Mouse (Mus musculus): Measurements from ENCODE around the gene Gm3618. TPM values are rescaled to one million over a fixed set of nuclear protein-coding genes. Genes with fewer than 3 reads are reported as not detected.
"Not testable (repeated sequence)": the region's sequence is repeated elsewhere in the genome, so short reads cannot be mapped to it uniquely, and the experiment has no call there.

Gm3618 gene
- polyA plus RNA-seq (2012; rRNA removed), result not detected in 2 replicates

GRCm38 (mm10) chr14:6343578-6343977, at the start of gene Gm3618:
TSS of gene Gm3618 (minus strand) at chr14:6343678.
- H3K4me1 ChIP-seq (ENCODE audit: control insufficient read depth, insufficient read depth, insufficient read length); DNase-seq (ENCODE audit: low read depth in 1 of 2, low spot score in 2 of 2); H3K27ac ChIP-seq (ENCODE audit: insufficient read depth, low read length); H3K27me3 ChIP-seq (ENCODE audit: control insufficient read depth, insufficient read depth, low read length); H3K36me3 ChIP-seq (ENCODE audit: control insufficient read depth, insufficient read depth, low read length); H3K4me3 ChIP-seq (ENCODE audit: extremely low read depth, insufficient read depth, insufficient read length): not testable (repeated sequence)
- WGBS, result no CpG with 5 or more reads among the region's 10 CpGs

DNA sequence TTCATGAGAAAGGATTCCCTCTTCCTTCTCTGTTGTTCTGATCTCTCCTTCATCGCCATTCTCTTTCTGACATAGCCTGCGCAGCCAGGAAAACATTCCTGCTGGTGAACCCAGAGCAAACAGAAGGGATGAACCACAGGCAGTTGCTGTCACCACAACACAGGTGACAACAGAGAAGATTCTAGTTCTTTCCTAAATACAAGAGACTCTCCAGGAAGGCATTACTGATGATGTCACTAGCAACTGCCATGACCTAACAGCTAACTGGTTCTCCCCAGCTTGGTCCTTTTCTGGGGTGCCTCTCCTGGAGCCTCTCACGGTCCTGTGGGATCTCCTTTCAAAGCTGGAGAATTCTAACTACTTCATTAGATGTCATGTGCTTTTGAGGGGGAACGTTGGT, 46.7 kb upstream of the Gm3618 start, which contains the start of gene Gm16440:
Gene Gm16440 (minus strand): TSS at position 101 of the 400 bp plus-strand sequence.
- H3K4me3 ChIP-seq (ENCODE audit: extremely low read depth, insufficient read depth, insufficient read length); DNase-seq (ENCODE audit: low read depth in 1 of 2, low spot score in 2 of 2); H3K36me3 ChIP-seq (ENCODE audit: control insufficient read depth, insufficient read depth, low read length); H3K27ac ChIP-seq (ENCODE audit: insufficient read depth, low read length); H3K4me1 ChIP-seq (ENCODE audit: control insufficient read depth, insufficient read depth, insufficient read length); H3K27me3 ChIP-seq (ENCODE audit: control insufficient read depth, insufficient read depth, low read length): not testable (repeated sequence)
- 88% methylated on average over 2 of the region's 4 CpGs for WGBS

GRCm38 (mm10) chr14:6304743-6305142, 38.7 kb downstream of the Gm3618 start, which contains the start of gene Gm21103:
TSS of gene Gm21103 (minus strand) at chr14:6304843.
- H3K4me1 ChIP-seq (ENCODE audit: control insufficient read depth, insufficient read depth, insufficient read length); H3K27ac ChIP-seq (ENCODE audit: insufficient read depth, low read length); H3K36me3 ChIP-seq (ENCODE audit: control insufficient read depth, insufficient read depth, low read length); DNase-seq (ENCODE audit: low read depth in 1 of 2, low spot score in 2 of 2); H3K27me3 ChIP-seq (ENCODE audit: control insufficient read depth, insufficient read depth, low read length); H3K4me3 ChIP-seq (ENCODE audit: extremely low read depth, insufficient read depth, insufficient read length): not testable (repeated sequence)
- 84% methylated on average over 2 of the region's 2 CpGs for WGBS

DNA sequence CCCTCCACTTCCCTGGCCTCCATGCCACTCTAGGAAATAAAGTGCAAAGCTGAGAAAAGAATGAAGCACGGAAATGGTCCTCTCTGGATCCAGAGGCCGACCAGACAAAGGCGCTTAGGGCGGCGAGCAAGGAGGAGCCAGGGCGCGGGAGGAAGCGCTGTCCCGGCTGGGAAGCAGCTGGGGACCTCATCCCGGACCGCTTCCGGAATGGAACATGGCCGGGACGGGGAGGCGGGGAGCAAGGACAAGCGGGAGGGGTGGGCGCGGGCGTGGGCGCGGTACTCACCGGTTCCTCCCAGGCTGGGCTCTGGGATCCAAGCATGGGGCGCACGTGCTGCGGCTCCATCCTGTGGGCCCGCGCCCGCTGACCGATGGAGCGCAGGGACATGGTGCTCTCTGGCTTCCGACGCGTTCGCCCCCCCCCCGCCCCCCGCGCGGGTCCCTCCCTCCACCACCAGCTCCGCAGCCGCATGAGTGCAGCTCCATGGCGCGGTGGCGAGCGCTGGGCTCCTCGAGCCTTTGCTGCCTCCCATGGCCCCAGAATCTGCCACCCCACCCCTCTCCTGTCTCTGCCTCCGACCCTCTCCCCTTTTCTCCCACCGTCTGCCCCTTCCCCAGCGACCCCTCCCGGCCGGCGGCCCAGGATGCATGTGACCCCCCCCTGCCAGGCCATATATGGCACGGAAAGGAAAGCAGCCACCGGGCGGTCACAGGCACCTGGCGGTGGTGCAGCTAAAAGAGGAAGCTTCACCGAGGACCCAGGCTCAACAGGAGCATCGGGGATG, 56.4 kb downstream of the Gm3618 start, which contains the start of gene Gm3411:
Gene Gm3411 (minus strand): TSS at position 320 of the 785 bp plus-strand sequence.
- peak in 1 of 2 experiments; percentile 2 for DNase-seq (ENCODE audit: low read depth in 1 of 2, low spot score in 2 of 2)
- not testable (repeated sequence) for H3K27me3 ChIP-seq (ENCODE audit: control insufficient read depth, insufficient read depth, low read length); H3K36me3 ChIP-seq (ENCODE audit: control insufficient read depth, insufficient read depth, low read length); H3K4me3 ChIP-seq (ENCODE audit: extremely low read depth, insufficient read depth, insufficient read length); H3K4me1 ChIP-seq (ENCODE audit: control insufficient read depth, insufficient read depth, insufficient read length); H3K27ac ChIP-seq (ENCODE audit: insufficient read depth, low read length)
- WGBS, result 7% methylated on average over 48 of the region's 57 CpGs

Other genes starting within 250 kb of the Gm3618 start
- gene Gm8206, start 249.7 kb downstream of the Gm3618 start, polyA plus RNA-seq (2012; rRNA removed), result 0.05 TPM in 1 of 2 replicates, not detected in the other
- 0.09 and 0.11 TPM in 2 replicates for gene Gm3468, start 235.0 kb downstream of the Gm3618 start, polyA plus RNA-seq (2012; rRNA removed)
- not detected in 2 replicates for gene Gm3476, start 217.9 kb downstream of the Gm3618 start, polyA plus RNA-seq (2012; rRNA removed)
- gene Gm21560, start 124.4 kb downstream of the Gm3618 start, polyA plus RNA-seq (2012; rRNA removed), result not detected in 2 replicates
- 0.14 and 0.48 TPM in 2 replicates for gene Gm3411, start 56.4 kb downstream of the Gm3618 start, polyA plus RNA-seq (2012; rRNA removed)
- not detected in 2 replicates for gene Gm21103, start 38.8 kb downstream of the Gm3618 start, polyA plus RNA-seq (2012; rRNA removed)
- gene Gm16440, start 46.6 kb upstream of the Gm3618 start, polyA plus RNA-seq (2012; rRNA removed), result not detected in 2 replicates
- 0.18 TPM in 1 of 2 replicates, not detected in the other for gene Gm3591, start 68.8 kb upstream of the Gm3618 start, polyA plus RNA-seq (2012; rRNA removed)
- gene Gm3594, start 100.9 kb upstream of the Gm3618 start, polyA plus RNA-seq (2012; rRNA removed), result not detected in 2 replicates
- gene Gm8356, start 193.6 kb upstream of the Gm3618 start, polyA plus RNA-seq (2012; rRNA removed), result not detected in 2 replicates
- gene Gm3629, start 246.9 kb upstream of the Gm3618 start, polyA plus RNA-seq (2012; rRNA removed), result 0.11 TPM in 1 of 2 replicates, not detected in the other

All from spleen, adult 2 months (tissue).